Mouse (Mus musculus): ENCODE measurements around the gene Comt.

The Comt gene

DNA sequence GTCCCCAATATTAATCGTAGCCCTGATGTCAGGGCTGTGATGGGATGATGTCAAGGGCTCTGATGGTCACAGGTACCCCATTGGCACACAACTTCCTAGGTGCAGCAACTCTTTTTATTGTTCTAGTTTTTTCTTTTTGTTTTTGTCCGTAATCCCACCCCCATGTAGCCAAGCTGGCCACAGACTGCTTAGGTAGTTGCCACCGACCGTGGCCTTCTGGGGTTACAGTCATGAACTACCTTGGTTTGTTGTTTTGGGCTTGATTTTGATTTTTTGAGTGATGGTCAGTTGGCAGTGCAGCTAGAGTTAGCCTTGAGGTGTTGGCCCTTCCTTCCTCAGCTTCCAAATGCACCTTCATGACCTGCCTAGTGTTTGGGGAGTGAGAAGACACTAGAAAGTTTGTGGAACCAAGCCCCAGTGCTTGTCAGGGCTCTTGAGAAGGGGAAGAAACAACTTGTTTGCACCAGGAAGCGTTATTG lies at the start of gene Comt:
TSS of gene Comt (minus strand) at position 51 of the 479 bp plus-strand sequence.
- in situ Hi-C loops (cut with MboI; ENCODE audit: unreplicated experiment in 2 of 2), result loop anchor here in 1 of 2 experiments (25.0 kb wide), 1 partner anchor 860 kb away; no protein-coding TSS in a partner anchor

DNA sequence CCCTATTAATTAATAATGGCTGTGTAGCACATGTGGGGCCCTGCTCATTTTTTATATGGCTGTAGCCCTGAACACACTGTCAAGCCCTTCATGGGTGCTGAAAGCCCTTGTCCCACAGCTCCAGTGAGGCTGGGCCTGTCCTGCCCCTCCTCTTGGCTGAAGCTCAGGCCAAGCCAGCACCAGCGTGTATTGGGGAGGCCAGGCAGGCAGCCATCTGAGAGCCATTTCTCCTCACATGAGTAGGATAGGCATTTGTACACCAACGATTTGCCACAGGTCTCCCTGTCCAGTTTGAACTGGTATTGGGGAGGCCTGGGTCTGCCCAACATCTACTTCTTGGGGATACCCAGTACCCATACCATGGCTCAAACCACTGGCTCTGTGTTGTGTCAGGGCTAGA lies 47.4 kb upstream of the Comt start:
- in situ Hi-C loops (cut with MboI; ENCODE audit: unreplicated experiment in 2 of 2), result no loop called here

GRCm38 (mm10) chr16:18472976-18473375 lies 46.3 kb upstream of the Comt start:
- in situ Hi-C loops (cut with MboI; ENCODE audit: unreplicated experiment in 2 of 2), result no loop called here

- in situ Hi-C loops (cut with MboI; ENCODE audit: unreplicated experiment in 2 of 2), result no loop called here
These were observed 45.8 kb upstream of the Comt start for GRCm38 (mm10) chr16:18472416-18472815.

- in situ Hi-C loops (cut with MboI; ENCODE audit: unreplicated experiment in 2 of 2), result no loop called here
These were observed 45.3 kb upstream of the Comt start for GRCm38 (mm10) chr16:18471976-18472375.

GRCm38 (mm10) chr16:18471381-18471955 lies 44.8 kb upstream of the Comt start:
- in situ Hi-C loops (cut with MboI; ENCODE audit: unreplicated experiment in 2 of 2), result no loop called here

GRCm38 (mm10) chr16:18470829-18471228 lies 44.2 kb upstream of the Comt start:
- in situ Hi-C loops (cut with MboI; ENCODE audit: unreplicated experiment in 2 of 2), result no loop called here

DNA sequence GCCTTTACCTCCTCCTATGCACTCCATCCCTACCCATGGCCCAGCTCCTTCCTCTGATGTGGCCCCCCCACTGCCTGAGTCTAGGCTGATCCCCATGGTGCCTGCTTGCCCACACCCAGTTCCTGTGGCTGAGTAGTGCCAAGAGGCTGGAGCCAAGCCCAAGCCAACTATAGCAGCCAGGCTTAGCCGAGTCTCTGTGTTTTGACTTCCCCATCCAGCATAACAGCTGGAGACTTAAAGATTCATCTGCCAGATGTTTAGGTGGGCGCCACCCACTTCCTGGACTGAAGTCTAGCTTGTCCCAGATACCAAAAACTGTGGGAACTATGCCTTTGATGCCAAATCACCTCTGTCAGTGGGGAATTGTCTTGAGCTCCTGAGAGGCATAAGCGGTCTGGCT lies 37.6 kb upstream of the Comt start:
- in situ Hi-C loops (cut with MboI; ENCODE audit: unreplicated experiment in 2 of 2), result loop anchor here in 1 of 2 experiments (5.0 kb wide), 1 partner anchor 33 kb away; the partner anchor contains the start of genes Gnb1l and Rtl10

GRCm38 (mm10) chr16:18462598-18462997 lies 35.9 kb upstream of the Comt start:
- in situ Hi-C loops (cut with MboI; ENCODE audit: unreplicated experiment in 2 of 2), result loop anchor here in 1 of 2 experiments (5.0 kb wide), 1 partner anchor 35 kb away; the partner anchor contains the start of genes Gnb1l and Rtl10

DNA sequence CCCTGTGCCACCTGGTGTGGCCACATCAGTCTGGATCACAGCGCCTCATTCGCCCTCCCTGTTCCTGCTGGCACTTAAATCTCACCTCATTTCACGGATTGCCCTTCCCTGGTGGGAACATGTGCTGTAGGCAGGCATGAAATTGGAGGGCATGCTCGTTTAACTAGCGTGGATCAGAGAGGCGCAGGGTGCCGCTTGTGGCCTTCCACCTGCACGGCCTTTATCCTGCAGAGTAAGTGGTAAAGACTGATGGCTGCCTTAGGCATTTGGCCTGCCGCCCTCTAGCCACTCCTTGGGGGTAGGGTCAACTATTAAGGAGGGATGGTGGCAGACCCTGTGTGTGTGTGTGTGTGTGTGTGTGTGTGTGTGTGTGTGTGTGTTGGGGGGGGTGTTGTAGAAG lies 35.4 kb upstream of the Comt start:
- in situ Hi-C loops (cut with MboI; ENCODE audit: unreplicated experiment in 2 of 2), result loop anchor here in 1 of 2 experiments (5.0 kb wide), 1 partner anchor 35 kb away; the partner anchor contains the start of genes Gnb1l and Rtl10

DNA sequence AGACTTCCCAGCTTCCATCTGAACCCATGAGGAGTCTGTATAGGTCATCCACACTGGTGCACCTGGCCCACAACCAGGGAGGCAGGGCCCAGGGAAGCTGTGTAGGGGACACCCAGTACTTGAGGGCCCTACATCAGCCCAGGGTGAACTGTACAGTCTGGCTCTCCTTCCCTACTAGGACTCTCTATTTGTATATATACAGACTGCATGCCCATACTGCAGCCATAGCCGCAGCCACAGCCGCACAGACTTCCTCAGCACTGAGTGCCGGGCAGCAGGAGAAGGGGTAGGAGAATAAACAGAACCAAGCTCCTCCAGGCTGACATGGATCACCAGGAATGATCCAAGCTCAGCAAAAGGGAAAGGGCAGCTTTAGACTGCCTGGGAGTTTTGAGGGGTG lies 34.2 kb upstream of the Comt start:
- in situ Hi-C loops (cut with MboI; ENCODE audit: unreplicated experiment in 2 of 2), result loop anchor here in 1 of 2 experiments (5.0 kb wide), 1 partner anchor 36 kb away; the partner anchor contains the start of genes Gnb1l and Rtl10

- in situ Hi-C loops (cut with MboI; ENCODE audit: unreplicated experiment in 2 of 2), result loop anchor here in 1 of 2 experiments (5.0 kb wide), 1 partner anchor 37 kb away; the partner anchor contains the start of genes Gnb1l and Rtl10
These were observed 33.3 kb upstream of the Comt start for GRCm38 (mm10) chr16:18459955-18460370.

DNA sequence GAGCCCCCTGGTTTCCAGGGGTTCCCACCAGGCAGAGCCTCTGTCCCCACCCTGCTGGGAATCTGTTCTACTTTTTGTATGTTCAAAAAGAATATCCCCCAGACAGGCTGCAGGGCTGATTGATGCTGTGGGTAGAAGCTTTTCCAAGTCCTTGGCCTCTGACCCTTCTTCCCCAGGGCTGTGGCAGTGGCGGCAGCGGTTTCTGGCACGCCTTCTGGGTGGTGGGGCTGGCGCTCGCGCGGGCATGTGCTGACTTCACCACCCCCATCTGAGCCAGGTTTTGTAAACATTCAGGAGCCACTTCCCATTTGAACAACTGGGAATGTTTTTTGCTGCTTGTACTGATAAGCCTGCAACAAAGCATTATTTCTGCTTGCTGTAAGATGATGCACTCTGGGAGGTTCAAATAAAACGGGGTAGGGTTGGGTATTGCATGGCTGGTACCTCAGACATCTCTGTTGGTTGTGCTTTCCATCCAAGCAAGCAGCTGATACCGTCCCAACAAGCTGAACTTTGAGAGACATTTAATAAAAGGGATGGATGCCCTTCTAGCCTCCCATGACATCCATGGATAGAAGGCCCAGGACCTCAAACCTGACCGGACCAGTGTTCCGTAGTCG lies 32.8 kb upstream of the Comt start:
- in situ Hi-C loops (cut with MboI; ENCODE audit: unreplicated experiment in 2 of 2), result no loop called here

GRCm38 (mm10) chr16:18458661-18459060 lies 32.0 kb upstream of the Comt start:
- in situ Hi-C loops (cut with MboI; ENCODE audit: unreplicated experiment in 2 of 2), result no loop called here

GRCm38 (mm10) chr16:18455407-18455806 lies 28.8 kb upstream of the Comt start:
- in situ Hi-C loops (cut with MboI; ENCODE audit: unreplicated experiment in 2 of 2), result no loop called here

GRCm38 (mm10) chr16:18453846-18454245 lies 27.2 kb upstream of the Comt start:
- in situ Hi-C loops (cut with MboI; ENCODE audit: unreplicated experiment in 2 of 2), result no loop called here

GRCm38 (mm10) chr16:18452361-18452862 lies 25.8 kb upstream of the Comt start:
- in situ Hi-C loops (cut with MboI; ENCODE audit: unreplicated experiment in 2 of 2), result no loop called here

DNA sequence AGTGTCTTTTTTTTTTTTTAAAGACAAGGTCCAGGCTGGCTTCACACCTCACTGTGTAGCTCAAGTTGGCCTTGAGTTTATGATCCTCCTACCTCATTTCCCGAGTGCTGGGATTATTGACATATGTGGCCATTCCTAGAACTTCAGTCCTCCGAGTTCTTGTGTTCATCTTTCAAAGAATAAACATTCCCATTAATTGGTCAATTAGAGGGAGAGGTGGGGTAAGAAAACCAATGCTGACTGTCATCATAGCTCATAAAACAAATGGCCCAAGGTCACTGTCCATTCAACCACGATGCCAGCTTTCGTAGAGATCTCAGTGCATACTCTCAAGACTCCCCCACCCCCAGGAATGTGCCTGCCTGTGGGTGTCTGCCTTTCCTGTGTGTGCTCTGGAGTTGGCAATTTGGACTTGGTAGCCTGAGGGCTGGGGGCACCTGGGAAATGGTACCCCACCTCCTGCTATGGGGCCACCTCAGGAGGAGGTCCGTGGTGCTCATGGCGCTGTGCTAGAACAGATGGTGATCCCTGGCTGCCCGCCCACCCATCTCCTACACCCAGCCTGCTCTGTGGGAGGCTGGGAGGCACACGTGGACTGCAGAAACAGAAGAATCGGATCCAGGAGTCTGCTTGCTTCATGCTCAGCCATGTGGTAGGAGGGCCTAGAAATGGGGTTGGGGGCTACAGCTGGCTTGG lies 25.0 kb upstream of the Comt start:
- in situ Hi-C loops (cut with MboI; ENCODE audit: unreplicated experiment in 2 of 2), result no loop called here

DNA sequence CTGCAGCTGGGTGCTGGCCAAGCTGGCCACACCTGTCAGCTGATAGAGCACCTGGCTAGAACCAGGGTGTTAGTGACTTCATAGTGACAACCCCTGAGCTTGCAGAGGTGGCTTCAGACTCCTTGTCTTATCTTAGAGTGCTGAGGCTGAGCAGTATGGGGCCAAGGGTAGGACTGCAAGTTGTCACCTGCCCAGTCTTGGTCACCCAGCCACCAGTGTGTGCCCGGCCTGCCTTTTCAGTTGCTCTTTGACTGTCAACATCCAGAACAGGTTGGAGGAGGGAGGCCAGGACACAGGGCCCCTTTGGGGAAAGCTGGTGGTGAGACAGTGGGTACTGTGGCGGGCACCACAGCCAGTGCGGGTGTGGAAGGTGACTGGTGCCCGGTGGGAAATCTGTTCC lies 22.4 kb upstream of the Comt start:
- in situ Hi-C loops (cut with MboI; ENCODE audit: unreplicated experiment in 2 of 2), result loop anchor here (10.0 to 25.0 kb wide), 2 partner anchors 46 to 838 kb away; partner anchors contain the start of genes Gnb1l (in 1 of the 2) and Rtl10 (in 1 of the 2)

DNA sequence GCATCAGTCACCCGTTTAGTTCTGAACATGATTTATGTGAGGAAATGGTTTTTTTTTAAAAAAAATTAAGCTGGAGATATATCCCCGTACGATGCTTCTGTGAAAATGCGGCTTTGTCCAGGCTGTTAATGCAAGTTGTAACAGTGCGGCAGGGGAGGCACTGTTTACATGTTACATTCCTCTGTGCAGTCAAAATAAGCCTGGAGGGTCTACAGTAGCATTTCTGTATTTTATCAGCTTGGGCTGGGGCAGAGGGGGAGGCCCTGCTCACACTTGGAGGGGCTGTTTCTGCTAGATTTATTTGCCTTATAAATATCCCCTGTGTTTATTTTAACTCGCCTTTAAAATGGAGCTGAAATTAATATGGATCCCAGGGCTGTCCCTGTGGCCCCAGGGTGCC lies 21.5 kb upstream of the Comt start:
- in situ Hi-C loops (cut with MboI; ENCODE audit: unreplicated experiment in 2 of 2), result loop anchor here (10.0 to 25.0 kb wide), 2 partner anchors 47 to 839 kb away; partner anchors contain the start of genes Gnb1l (in 1 of the 2) and Rtl10 (in 1 of the 2)

DNA sequence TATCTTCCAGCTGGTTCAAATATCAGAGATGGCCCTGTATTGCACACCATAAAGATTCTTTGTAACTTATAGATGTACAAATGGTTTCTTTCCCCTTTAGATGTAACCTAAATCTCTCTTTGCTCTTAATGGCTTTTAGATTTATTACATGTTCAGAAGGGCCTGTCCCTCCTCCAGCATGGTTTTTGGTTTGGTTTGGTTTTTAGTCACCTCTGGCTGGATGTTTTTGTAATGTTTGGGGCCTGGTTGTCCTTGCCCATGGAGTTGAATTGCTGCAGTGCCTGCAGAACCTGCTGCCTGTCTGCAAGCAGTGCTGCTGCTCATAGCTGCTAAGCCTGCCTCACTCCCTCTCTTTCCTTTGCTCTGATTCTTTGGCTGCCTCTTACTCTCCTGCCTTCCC lies 20.6 kb upstream of the Comt start:
- in situ Hi-C loops (cut with MboI; ENCODE audit: unreplicated experiment in 2 of 2), result loop anchor here (10.0 to 25.0 kb wide), 2 partner anchors 48 to 840 kb away; partner anchors contain the start of genes Gnb1l (in 1 of the 2) and Rtl10 (in 1 of the 2)
